Mouse (Mus musculus) ES-E14 (cell line): ENCODE data around the gene Cdc42bpb.

Experiments used
- CHD2 ChIP-seq: IDR thresholded peaks from 2 replicates; pipeline ENCODE4 v1.6.1; 2014; ENCODE audit warnings: mild to moderate bottlenecking, low read depth, low read length, inconsistent platforms
- ZC3H11A ChIP-seq: IDR thresholded peaks from 2 replicates; pipeline ENCODE4 v1.6.1; 2012; ENCODE audit warnings: low read depth, mild to moderate bottlenecking, inconsistent platforms, low read length, borderline replicate concordance

DNA sequence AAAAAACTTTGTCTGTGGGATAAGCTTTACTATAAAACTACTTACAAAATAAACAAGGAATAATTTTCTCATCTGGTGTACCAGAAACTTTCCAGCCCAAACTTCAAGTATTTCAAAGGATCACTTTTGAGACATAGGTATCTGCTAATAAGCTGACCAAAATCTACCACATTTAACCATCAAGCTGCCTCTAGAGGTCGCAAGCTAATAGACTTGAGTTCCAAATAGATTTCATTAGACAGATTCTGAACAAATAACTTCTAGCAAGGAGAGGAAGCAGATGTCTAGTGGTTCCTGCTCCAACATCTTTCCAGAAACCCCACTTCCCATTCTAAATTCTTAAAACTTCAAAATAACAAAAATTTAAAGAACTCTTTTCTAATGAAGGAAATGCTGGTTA is 33.6 kb downstream of the Cdc42bpb start:
- TF ChIP-seq CHD2 (no peak), ZC3H11A (no peak)
